Mouse (Mus musculus): ENCODE measurements at regions not wholly inside any gene's neighbourhood (a gene's known extent, or its start where the extent isn't known, plus 50 kb on each side); places are given as distances from the start of the nearest gene placed in this dataset.

GRCm38 (mm10) chr3:66685136-66685535 lies 296.1 kb upstream of the Rsrc1 start:
- TF ChIP-seq GATA1 (IDR thresholded peaks at IDR 0.05; ENCODE audit: borderline replicate concordance, low read length): no peak
- TF ChIP-seq FLI1 (IDR thresholded peaks at IDR 0.05; ENCODE audit: low read length): no peak
